Mouse (Mus musculus) embryonic fibroblast, embryonic 13.5 days (primary cell): ENCODE measurements around the gene Pde4d.

Source experiments
- CTCF ChIP-seq: IDR thresholded peaks from 2 replicates; pipeline ENCODE4 v1.5.1; 2011; ENCODE audit warnings: mild to moderate bottlenecking, control low read depth, low read length, moderate library complexity, borderline replicate concordance; ENCODE audit not compliant: insufficient read depth
- POLR2A ChIP-seq: IDR thresholded peaks from 2 replicates; pipeline ENCODE4 v1.6.1; 2011; ENCODE audit warnings: low read depth, mild to moderate bottlenecking, control low read depth, low read length, moderate library complexity

DNA sequence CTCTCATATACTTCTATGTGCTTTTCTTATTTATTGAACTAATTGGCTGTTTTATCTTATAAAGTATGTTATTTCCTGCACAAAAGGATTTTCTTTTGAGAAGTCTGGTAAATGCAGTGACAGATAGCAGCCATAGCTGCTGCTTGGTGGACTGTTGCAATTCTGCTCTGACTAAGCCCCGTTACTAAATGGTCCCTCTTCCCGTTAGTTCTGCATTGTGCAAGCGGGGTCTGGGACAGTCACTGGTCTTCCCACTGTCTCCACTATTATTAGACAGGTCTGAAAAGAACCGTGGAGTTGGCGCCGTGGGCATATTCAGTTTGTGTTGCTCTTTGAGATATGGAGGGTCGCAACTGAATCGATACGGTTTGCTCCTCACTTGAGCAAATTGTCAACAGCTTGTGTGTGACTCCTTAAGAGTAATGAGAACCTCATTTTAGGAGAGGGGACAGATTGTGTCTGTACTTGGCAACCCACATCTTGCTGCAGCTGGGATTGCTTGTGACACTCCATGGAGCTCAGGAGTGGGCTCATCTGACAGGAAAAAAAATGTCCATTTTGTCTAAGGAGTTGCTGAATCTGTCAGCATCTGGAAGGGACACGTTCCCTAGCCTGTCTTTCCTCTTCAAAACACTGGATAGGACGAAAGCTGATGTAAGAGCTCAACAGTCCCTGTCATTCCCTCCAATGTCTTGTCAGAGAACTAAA lies 316.4 kb downstream of the Pde4d start:
- no peak for TF ChIP-seq POLR2A
- TF ChIP-seq CTCF = no peak
